In the genomic region with DNA sequence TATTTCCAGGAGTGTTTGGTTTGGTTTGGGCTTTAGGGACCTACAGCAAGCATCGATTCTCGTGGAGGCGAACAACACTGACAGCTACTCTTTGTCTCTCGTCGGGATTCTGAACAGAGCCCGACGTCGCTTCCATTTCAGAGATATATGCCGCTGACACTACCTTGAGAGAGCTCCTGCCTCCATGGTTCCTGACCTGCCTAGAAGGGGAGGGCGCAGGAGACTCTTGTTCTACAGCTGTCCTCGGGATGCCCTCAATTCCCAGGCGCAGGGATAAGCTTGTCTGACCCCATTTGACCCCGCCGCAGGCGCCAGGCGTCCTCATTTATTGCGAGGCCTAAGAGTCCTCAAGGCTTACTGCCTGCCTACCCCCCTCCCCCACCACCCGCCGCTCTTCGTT, we compare ENCODE assay signal across 9 mouse cellular contexts.
DNase-seq lines count a peak whose midpoint lies in the region; ATAC-seq and TF ChIP-seq lines count a peak whose summit lies in the region.
"Had no signal": no experiment of that assay in that cellular context is flagged by ENCODE, and none has a peak within 500 bp of the region (broad histone marks: within the 10 kb centered on the region; RNA-seq: fewer than 3 reads in every experiment).

No protein-coding gene starts in this region.

- H3K4me3 ChIP-seq in megakaryocyte, embryonic 14.5 days (replicated peaks) = peak overlapping the region; percentile 90
- peak overlapping the region; percentile 32 for H3K4me3 ChIP-seq in stomach, postnatal 0 days (ENCODE audit: low read depth, low read length)

- H3K9ac ChIP-seq in stomach, postnatal 0 days (ENCODE audit: low read length) = peak overlapping the region; percentile 43; the same call in 1 of the 2 replicates

- peak; percentile 49 to 51 for DNase-seq in cerebellum, postnatal 14 days
- DNase-seq in heart, adult 8-10 months (ENCODE audit: low spot score) = peak; percentile 38
- peak; percentile 52 for DNase-seq in kidney, adult 9 months
- peak; percentile 19 for DNase-seq in lung, postnatal 14 days
- DNase-seq in stomach, postnatal 0 days (ENCODE audit: low spot score) = no peak
- DNase-seq in c-Kit-positive CD71-positive TER-119-positive erythroid progenitor cells, embryonic 14.5 days (ENCODE audit: low spot score) = no peak

- peaks cover 55% of the 10 kb centered on the region for H3K4me1 ChIP-seq in megakaryocyte, embryonic 14.5 days
- no peaks in the 10 kb centered on the region for H3K4me1 ChIP-seq in stomach, postnatal 0 days (replicated peaks; ENCODE audit: control insufficient read depth, insufficient read depth)

- peak overlapping the region; percentile 59 for H3K4me2 ChIP-seq in stomach, postnatal 0 days (replicated peaks; ENCODE audit: low read depth)

- H3K9me3 ChIP-seq in megakaryocyte, embryonic 14.5 days = no peaks in the 10 kb centered on the region
- no peaks in the 10 kb centered on the region for H3K9me3 ChIP-seq in stomach, postnatal 0 days (ENCODE audit: control insufficient read depth, low read length)

- peaks cover 2% of the 10 kb centered on the region for H3K27me3 ChIP-seq in megakaryocyte, embryonic 14.5 days (replicated peaks)
- H3K27me3 ChIP-seq in stomach, postnatal 0 days (ENCODE audit: control insufficient read depth, insufficient read depth, low read length) = no peaks in the 10 kb centered on the region
- H3K27me3 ChIP-seq: Patski had no signal

- WGBS in stomach, postnatal 0 days = 8% methylated on average over 20 of the region's 20 CpGs

- H3K36me3 ChIP-seq in megakaryocyte, embryonic 14.5 days (replicated peaks; ENCODE audit: low read length) = peaks cover 6% of the 10 kb centered on the region
- no peaks in the 10 kb centered on the region for H3K36me3 ChIP-seq in stomach, postnatal 0 days (ENCODE audit: control insufficient read depth, insufficient read depth, low read length)

- TF ChIP-seq EP300 in stomach, postnatal 0 days (optimal IDR thresholded peaks at IDR 0.05) = no peak

- H3K27ac ChIP-seq in stomach, postnatal 0 days (replicated peaks) = peak overlapping the region; percentile 18; the same call in 1 of the 2 replicates

- no peak for TF ChIP-seq CTCF in stomach, postnatal 0 days (IDR thresholded peaks at IDR 0.05; ENCODE audit: low read depth)

- ATAC-seq in megakaryocyte, adult 5-6 weeks (ENCODE audit: poor library complexity, severe bottlenecking) = no peak
- peak; percentile 6; the same call in 1 of the 2 replicates for ATAC-seq in stomach, postnatal 0 days (ENCODE audit: low FRiP score, low TSS enrichment)

Comparison
In these comparisons a context has a peak if more than half of its experiments do, and no peak if none do; other contexts are left out.
1. DNase-seq: peak in cerebellum, postnatal 14 days (2 of 2), heart, adult 8-10 months (single experiment), kidney, adult 9 months (single experiment) and lung, postnatal 14 days (single experiment); none in stomach, postnatal 0 days (single experiment) and c-Kit-positive CD71-positive TER-119-positive erythroid progenitor cells, embryonic 14.5 days (single experiment).